ENCODE assay signal across 26 mouse cellular contexts in genomic region chr11:23557039-23557630, GRCm38 (mm10). TPM values are rescaled to one million over a fixed set of nuclear protein-coding genes. Genes with fewer than 3 reads are reported as not detected.
A peak's percentile ranks its signal among the peaks of the same experiment; 100 is the strongest.
DNase-seq lines count a peak whose midpoint lies in the region; ATAC-seq and TF ChIP-seq lines count a peak whose summit lies in the region.
"Had no signal": no experiment of that assay in that cellular context is flagged by ENCODE, and none has a peak within 500 bp of the region (broad histone marks: within the 10 kb centered on the region; RNA-seq: fewer than 3 reads in every experiment).

No protein-coding gene starts in this region.

- no peak overlapping the region for H3K27ac ChIP-seq in heart, adult 2 months
- no peak overlapping the region for H3K27ac ChIP-seq in lung, embryonic 14.5 days (ENCODE audit: low read depth)
- H3K27ac ChIP-seq in stomach, postnatal 0 days (replicated peaks), result no peak overlapping the region
- H3K27ac ChIP-seq: forebrain, embryonic 15.5 days; heart, embryonic 10.5 days; kidney, embryonic 15.5 days had no signal

- no peak for DNase-seq in heart, adult 2 months
- no peak for DNase-seq in heart, postnatal 25 days (ENCODE audit: low spot score)
- DNase-seq in lung, embryonic 14.5 days, result peak; percentile 29
- no peak for DNase-seq in lung, postnatal 14 days
- peak; percentile 63 for DNase-seq in R1 (ENCODE audit: low read depth, low spot score)
- DNase-seq in stomach, postnatal 0 days (ENCODE audit: low spot score), result no peak
- DNase-seq in gastrocnemius, postnatal 10 days, result no peak
- DNase-seq in testis, postnatal 14 days (ENCODE audit: low spot score), result no peak
- DNase-seq: cerebellum, adult 9-10 months; layer of hippocampus, adult 9-11 months; midbrain, embryonic 14.5 days; right cerebral cortex, postnatal 14 days; spleen, adult 18-20 months; thymus, adult 18-20 months had no signal

- no peak overlapping the region for H3K9ac ChIP-seq in heart, adult 2 months (ENCODE audit: low read depth, low read length)
- H3K9ac ChIP-seq in lung, embryonic 14.5 days, result no peak overlapping the region
- no peak overlapping the region for H3K9ac ChIP-seq in stomach, postnatal 0 days (ENCODE audit: low read length)
- H3K9ac ChIP-seq: forebrain, embryonic 15.5 days; kidney, embryonic 15.5 days had no signal

- intact Hi-C loops in heart, adult 2 months (cut with DNase I), result no loop called here
- intact Hi-C loops in heart, postnatal 25 days (cut with DNase I), result no loop called here

- 0 out of 2 replicates have a peak, but pooled peaks have one; percentile 2 for TF ChIP-seq CTCF in heart, adult 2 months (IDR thresholded peaks at IDR 0.05)
- no peak for TF ChIP-seq CTCF in lung, embryonic 14.5 days (IDR thresholded peaks at IDR 0.05; ENCODE audit: low read depth)
- 0 out of 2 replicates have a peak, but pooled peaks have one; percentile 15 for TF ChIP-seq CTCF in stomach, postnatal 0 days (IDR thresholded peaks at IDR 0.05; ENCODE audit: low read depth)

- TF ChIP-seq EP300 in heart, adult 2 months (IDR thresholded peaks at IDR 0.05; ENCODE audit: insufficient read depth, low read depth, low read length), result no peak
- TF ChIP-seq EP300 in stomach, postnatal 0 days (optimal IDR thresholded peaks at IDR 0.05), result no peak

- no peaks in the 10 kb centered on the region for H3K36me3 ChIP-seq in heart, adult 2 months (ENCODE audit: control insufficient read depth, insufficient read depth, low read length)
- no peaks in the 10 kb centered on the region for H3K36me3 ChIP-seq in lung, embryonic 14.5 days (ENCODE audit: insufficient read depth)
- H3K36me3 ChIP-seq in stomach, postnatal 0 days (ENCODE audit: control insufficient read depth, insufficient read depth, low read length), result no peaks in the 10 kb centered on the region
- H3K36me3 ChIP-seq: heart, embryonic 10.5 days; kidney, embryonic 15.5 days had no signal

- TF ChIP-seq POLR2A in heart, adult 2 months (IDR thresholded peaks at IDR 0.05; ENCODE audit: insufficient read depth, low read depth, low read length), result no peak

- H3K27me3 ChIP-seq in heart, adult 2 months (ENCODE audit: control insufficient read depth, insufficient read depth, low read length), result no peaks in the 10 kb centered on the region
- H3K27me3 ChIP-seq in lung, embryonic 14.5 days (ENCODE audit: insufficient read depth, low read length), result no peaks in the 10 kb centered on the region
- H3K27me3 ChIP-seq in stomach, postnatal 0 days (ENCODE audit: control insufficient read depth, insufficient read depth, low read length), result no peaks in the 10 kb centered on the region
- H3K27me3 ChIP-seq: forebrain, embryonic 15.5 days; kidney, embryonic 15.5 days; Patski had no signal

- H3K4me1 ChIP-seq in heart, adult 2 months (ENCODE audit: control insufficient read depth, insufficient read depth, low read length), result no peaks in the 10 kb centered on the region
- no peaks in the 10 kb centered on the region for H3K4me1 ChIP-seq in lung, embryonic 14.5 days (ENCODE audit: insufficient read depth)
- H3K4me1 ChIP-seq in stomach, postnatal 0 days (replicated peaks; ENCODE audit: control insufficient read depth, insufficient read depth), result no peaks in the 10 kb centered on the region
- H3K4me1 ChIP-seq: forebrain, embryonic 15.5 days; heart, embryonic 10.5 days; kidney, embryonic 15.5 days had no signal

- H3K4me2 ChIP-seq in lung, embryonic 14.5 days, result no peak overlapping the region
- H3K4me2 ChIP-seq in stomach, postnatal 0 days (replicated peaks; ENCODE audit: low read depth), result no peak overlapping the region
- H3K4me2 ChIP-seq: forebrain, embryonic 15.5 days; kidney, embryonic 15.5 days; liver, embryonic 11.5 days had no signal

- H3K79me2 ChIP-seq in heart, adult 2 months (replicated peaks; ENCODE audit: control insufficient read depth, insufficient read depth, low read length), result no peaks in the 10 kb centered on the region

- no peaks in the 10 kb centered on the region for H3K9me3 ChIP-seq in lung, embryonic 14.5 days (ENCODE audit: low read depth, low read length)
- H3K9me3 ChIP-seq in stomach, postnatal 0 days (ENCODE audit: control insufficient read depth, low read length), result no peaks in the 10 kb centered on the region
- H3K9me3 ChIP-seq: forebrain, embryonic 15.5 days; heart, embryonic 10.5 days; kidney, embryonic 15.5 days had no signal

- 58% methylated on average over 6 of the region's 6 CpGs for WGBS in heart, adult 2 months
- 45% methylated on average over 6 of the region's 6 CpGs for WGBS in lung, embryonic 14.5 days
- WGBS in stomach, postnatal 0 days, result 54% methylated on average over 6 of the region's 6 CpGs

- 0 out of 2 replicates have a peak, but pooled peaks have one; percentile 38 for ATAC-seq in lung, embryonic 14.5 days (ENCODE audit: insufficient read depth)
- no peak for ATAC-seq in stomach, postnatal 0 days (ENCODE audit: low FRiP score, low TSS enrichment)
- ATAC-seq: forebrain, embryonic 15.5 days; Patski had no signal

- no peak overlapping the region for H3K4me3 ChIP-seq in heart, adult 2 months
- no peak overlapping the region for H3K4me3 ChIP-seq in lung, embryonic 14.5 days (ENCODE audit: low read depth, low read length)
- no peak overlapping the region for H3K4me3 ChIP-seq in stomach, postnatal 0 days (ENCODE audit: low read depth, low read length)
- H3K4me3 ChIP-seq: forebrain, embryonic 15.5 days; heart, embryonic 10.5 days; kidney, embryonic 15.5 days; myocyte had no signal

RNA-seq across cellular contexts. Expression of gene 1700093K21Rik, which starts 36.2 kb away (rescaled TPM):
- not detected for total RNA-seq in heart, adult 2 months (2021)
- 0.20 TPM in 1 of 2 replicates, not detected in the other for polyA plus RNA-seq in heart, adult 2 months (2012; rRNA removed)
- total RNA-seq in heart, postnatal 25 days (2021), result not detected
- polyA plus RNA-seq in lung, embryonic 14.5 days (2014; fragmentation: Nextera tagmentation; extraction: Ambion mirVana), result not detected in 2 replicates
- polyA plus RNA-seq in stomach, postnatal 0 days (2015; fragmentation: Nextera tagmentation; extraction: Ambion mirVana), result 0.28 TPM in 1 of 2 replicates, not detected in the other
- total RNA-seq in gastrocnemius, postnatal 10 days (2021), result under 1 TPM in 1 of 2 experiments, not detected in 1; 0.41 TPM
- total RNA-seq: common myeloid progenitor, adult 5-6 weeks had no signal
- polyA plus RNA-seq: embryonic facial prominence, embryonic 14.5 days; heart, embryonic 10.5 days; heart, postnatal 0 days; kidney, embryonic 15.5 days; limb, embryonic 11.5 days; liver, embryonic 11.5 days; lung, embryonic 16.5 days; neural tube, embryonic 14.5 days; Patski had no signal

RNA-seq across cellular contexts. Expression of gene Ahsa2, which starts 59.3 kb away (rescaled TPM):
- total RNA-seq in heart, adult 2 months (2021), result 10 to 100 TPM; 52.1 to 53.0 TPM
- polyA plus RNA-seq in heart, adult 2 months (2012; rRNA removed), result 9.0 and 17.0 TPM in 2 replicates
- total RNA-seq in heart, postnatal 25 days (2021), result 10 to 100 TPM; 44.9 to 59.3 TPM
- 82.0 and 94.8 TPM in 2 replicates for polyA plus RNA-seq in lung, embryonic 14.5 days (2014; fragmentation: Nextera tagmentation; extraction: Ambion mirVana)
- 18.4 and 19.7 TPM in 2 replicates for polyA plus RNA-seq in stomach, postnatal 0 days (2015; fragmentation: Nextera tagmentation; extraction: Ambion mirVana)
- total RNA-seq in gastrocnemius, postnatal 10 days (2021), result 10 to 100 TPM; 38.1 to 45.6 TPM

Comparison
In these comparisons a context has a peak if more than half of its experiments do, and no peak if none do; other contexts are left out.
1. DNase-seq: peak in lung, embryonic 14.5 days (single experiment) and R1 (single experiment); none in heart, adult 2 months (0 of 2), heart, postnatal 25 days (single experiment), lung, postnatal 14 days (single experiment), stomach, postnatal 0 days (single experiment), gastrocnemius, postnatal 10 days (single experiment) and testis, postnatal 14 days (single experiment).